Mouse (Mus musculus) layer of hippocampus, adult 2 months (tissue): ENCODE data around the gene Dnase2b. TPM values are rescaled to one million over a fixed set of nuclear protein-coding genes. Genes with fewer than 3 reads are reported as not detected.

Source experiments
- DNase-seq, 2 experiments: peaks; one replicate each; pipeline ENCODE4 v3.0.0; 2022; ENCODE audit warnings: low spot score in 2 of 2
- H3K27ac ChIP-seq: fragments of 200-600 bp; 2 replicates; pipeline ENCODE4 v1.8.1; 2022
- H3K4me3 ChIP-seq: fragments of 200-600 bp; 2 replicates; pipeline ENCODE4 v1.8.1; 2022; ENCODE audit warnings: mild to moderate bottlenecking
- CTCF ChIP-seq: fragments of 200-600 bp; conservative IDR thresholded peaks from 2 replicates; pipeline ENCODE4 v1.8.1; 2022; ENCODE audit warnings: antibody characterized with exemption, mild to moderate bottlenecking, moderate library complexity
- total RNA-seq, 2 experiments: library from RNA; stranded (reverse); gene quantifications; 2 replicates each; pipeline ENCODE4 v1.2.3; 2021

Dnase2b gene
- total RNA-seq, 2 experiments from 2014 or later, result not detected

DNA sequence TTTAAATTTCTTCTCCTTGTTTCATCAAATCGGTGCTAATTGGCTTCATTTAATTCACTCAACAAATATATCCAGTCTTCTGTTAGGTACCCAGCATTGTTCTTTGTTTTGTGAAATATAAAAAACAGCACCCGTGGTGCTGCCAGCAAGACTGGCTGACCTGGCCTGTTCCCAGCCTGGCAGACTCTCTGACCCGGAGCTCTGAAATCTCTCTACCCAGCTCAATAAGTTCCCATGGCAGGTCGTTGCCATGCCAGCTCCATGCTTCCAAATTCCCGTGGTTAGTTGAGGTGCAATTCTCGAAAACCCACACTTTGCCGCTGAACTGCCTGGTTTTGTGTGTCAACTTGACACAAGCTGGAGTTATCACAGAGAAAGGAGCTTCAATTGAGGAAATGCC is 60.6 kb downstream of the Dnase2b start:
- no peak for TF ChIP-seq CTCF
- Histone ChIP-seq H3K27ac (no peak overlapping the region), H3K4me3 (no peak overlapping the region)
- DNase-seq, result no peak

GRCm38 (mm10) chr3:146543632-146544031 is 71.8 kb downstream of the Dnase2b start:
- Histone ChIP-seq H3K4me3 (no peak overlapping the region), H3K27ac (no peak overlapping the region)
- DNase-seq, result no peak
- TF ChIP-seq CTCF, result no peak

DNA sequence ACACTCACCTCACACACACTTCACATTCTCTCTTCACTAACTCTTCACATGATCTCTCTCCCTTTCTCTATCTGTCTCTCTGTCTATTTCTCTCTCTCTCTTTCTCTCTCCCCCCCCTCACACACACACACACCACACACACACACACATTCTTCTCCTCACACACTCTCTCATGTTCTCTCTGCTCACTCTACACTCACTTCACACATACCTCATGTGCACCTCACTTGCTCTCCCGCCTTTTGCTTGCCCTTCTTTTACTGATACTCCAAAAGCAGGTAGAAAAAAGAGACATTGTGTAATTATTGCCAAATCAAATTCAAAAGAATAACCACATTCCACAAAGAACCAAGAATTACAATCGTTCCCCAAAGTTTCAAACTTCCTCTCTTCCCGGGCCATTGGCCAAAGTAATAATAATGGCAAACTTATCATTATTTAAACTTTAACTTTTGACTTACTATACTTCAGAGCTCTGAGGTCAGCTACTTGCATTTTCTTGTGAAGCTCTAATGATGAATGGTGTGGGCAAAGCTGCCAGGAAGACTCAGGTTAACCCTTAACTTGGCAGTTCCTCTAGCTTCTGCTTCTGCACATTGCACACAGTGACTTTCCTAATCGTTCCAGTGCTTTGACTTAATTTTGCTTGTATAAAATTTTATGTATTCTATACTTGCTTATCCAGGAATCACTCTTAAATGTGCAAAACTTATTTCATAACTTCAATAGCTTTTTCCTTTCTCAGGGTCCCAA is 74.7 kb downstream of the Dnase2b start:
- no peak overlapping the region for H3K4me3 ChIP-seq
- TF ChIP-seq CTCF, result no peak
- DNase-seq, result no peak
- no peak overlapping the region for H3K27ac ChIP-seq

DNA sequence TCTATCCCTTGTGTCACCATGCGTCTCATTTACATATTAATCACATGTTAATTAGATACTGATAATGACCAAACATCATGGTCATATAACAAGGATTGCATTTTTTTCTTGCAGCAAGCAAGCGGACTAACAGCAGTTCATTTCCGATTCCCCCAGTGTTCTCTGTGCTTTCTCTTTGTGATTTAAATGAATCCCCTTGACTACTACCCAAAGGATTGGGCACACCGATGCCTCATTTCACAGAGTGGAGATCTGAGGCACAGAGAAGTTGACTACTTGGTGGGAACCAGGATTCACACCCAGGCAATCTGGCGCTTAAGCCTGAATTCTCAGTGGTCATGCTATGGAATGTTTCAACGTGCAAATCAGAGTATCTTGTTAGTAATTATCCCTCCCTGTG is 80.4 kb downstream of the Dnase2b start:
- Histone ChIP-seq H3K27ac (no peak overlapping the region), H3K4me3 (no peak overlapping the region)
- no peak for TF ChIP-seq CTCF
- DNase-seq, result no peak

Other genes with a start within 250 kb of the Dnase2b start
- 100 to 1,000 TPM in 1 of 2 experiments, 10 to 100 TPM in 1; 99.7 to 107 TPM for gene Ssx2ip, start 211.0 kb downstream of the Dnase2b start, total RNA-seq
- gene Ctbs, start 165.8 kb downstream of the Dnase2b start, total RNA-seq, result 1 to 10 TPM; 9.0 to 9.1 TPM
- 1 to 10 TPM; 2.8 to 4.9 TPM for gene Spata1, start 115.8 kb downstream of the Dnase2b start, total RNA-seq
- gene Gng5, start 115.8 kb downstream of the Dnase2b start, total RNA-seq, result 10 to 100 TPM; 44.5 to 46.2 TPM
- 10 to 100 TPM; 16.3 to 17.1 TPM for gene Rpf1, start 94.2 kb downstream of the Dnase2b start, total RNA-seq
- gene Uox, start 45.2 kb downstream of the Dnase2b start, total RNA-seq, result under 1 TPM in 1 of 2 experiments, not detected in 1; 0.44 TPM
- not detected for gene 4930503B20Rik, start 35.7 kb upstream of the Dnase2b start, total RNA-seq
- gene Samd13, start 70.0 kb upstream of the Dnase2b start, total RNA-seq, result under 1 TPM; 0.72 to 0.86 TPM
- gene Prkacb, start 197.4 kb upstream of the Dnase2b start, total RNA-seq, result 100 to 1,000 TPM; 244 to 252 TPM
- 100 to 1,000 TPM; 130 to 131 TPM for gene Ttll7, start 236.8 kb upstream of the Dnase2b start, total RNA-seq